Mouse (Mus musculus): Measurements from ENCODE around the gene Phf20. TPM values are rescaled to one million over a fixed set of nuclear protein-coding genes. Genes with fewer than 3 reads are reported as not detected.
"Not testable (repeated sequence)": the region's sequence is repeated elsewhere in the genome, so short reads cannot be mapped to it uniquely, and the experiment has no call there.

Gene Phf20
- polyA plus RNA-seq, 1 experiment from 2014 or later: 104 TPM

DNA sequence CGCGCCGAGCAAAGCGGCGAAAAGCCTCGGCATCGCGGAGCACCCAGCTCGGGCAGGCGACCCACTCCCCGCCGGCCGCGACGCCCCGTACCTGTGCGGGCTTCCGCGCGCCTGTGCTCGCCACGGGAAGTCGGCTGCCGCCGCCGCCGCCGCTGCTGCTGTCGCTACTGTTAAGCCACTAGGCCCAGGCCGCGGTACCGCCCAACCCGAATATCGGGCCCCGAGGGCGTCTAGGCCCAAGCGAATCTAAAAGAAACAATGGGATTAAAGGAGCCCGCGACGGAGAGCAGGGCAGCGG, 16.5 kb upstream of the Phf20 start:
- DNase-seq (ENCODE audit: low spot score): no peak
- peak overlapping the region; percentile 100 for H3K9ac ChIP-seq (ENCODE audit: low read depth, low read length)
- ATAC-seq (ENCODE audit: low FRiP score): no peak; the same call in 1 of the 2 replicates
- no peaks in the 10 kb centered on the region for H3K27me3 ChIP-seq (ENCODE audit: control insufficient read depth, insufficient read depth, low read length)
- H3K4me1 ChIP-seq (replicated peaks; ENCODE audit: control insufficient read depth, insufficient read depth, low read length): peaks cover 2% of the 10 kb centered on the region
- H3K4me2 ChIP-seq (replicated peaks; ENCODE audit: low read depth, low read length): no peak overlapping the region; the same call in 1 of the 2 replicates
- peaks cover 2% of the 10 kb centered on the region; the same call in 1 of the 2 replicates for H3K36me3 ChIP-seq (ENCODE audit: control insufficient read depth, insufficient read depth, low read length)
- H3K27ac ChIP-seq (ENCODE audit: low read depth, low read length): peak overlapping the region; percentile 97
- no peaks in the 10 kb centered on the region for H3K9me3 ChIP-seq (ENCODE audit: control insufficient read depth, low read length)
- 0% methylated on average over 41 of the region's 41 CpGs for WGBS
- H3K4me3 ChIP-seq (ENCODE audit: low read depth, low read length): peak overlapping the region; percentile 99

- ATAC-seq (ENCODE audit: low FRiP score): peak; percentile 96
- peak within 1 kb of the TSS; percentile 99 for H3K4me3 ChIP-seq (ENCODE audit: low read depth, low read length)
- peak; percentile 100 for DNase-seq (ENCODE audit: low spot score)
- no peaks in the 10 kb centered on the region for H3K9me3 ChIP-seq (ENCODE audit: control insufficient read depth, low read length)
- peaks cover 2% of the 10 kb centered on the region; the same call in 1 of the 2 replicates for H3K36me3 ChIP-seq (ENCODE audit: control insufficient read depth, insufficient read depth, low read length)
- H3K4me2 ChIP-seq (replicated peaks; ENCODE audit: low read depth, low read length): peak within 1 kb of the TSS; percentile 84
- no peaks in the 10 kb centered on the region for H3K27me3 ChIP-seq (ENCODE audit: control insufficient read depth, insufficient read depth, low read length)
- peak within 1 kb of the TSS; percentile 97 for H3K27ac ChIP-seq (ENCODE audit: low read depth, low read length)
- WGBS: under 1% methylated on average over 47 of the region's 47 CpGs
- H3K4me1 ChIP-seq (replicated peaks; ENCODE audit: control insufficient read depth, insufficient read depth, low read length): peaks cover 2% of the 10 kb centered on the region
- peak within 1 kb of the TSS; percentile 100 for H3K9ac ChIP-seq (ENCODE audit: low read depth, low read length)
These were observed 16.0 kb upstream of the Phf20 start, which contains the start of gene Rbm39 for GRCm38 (mm10) chr2:156180094-156180821. Gene Rbm39, minus strand, starts transcription at chr2:156180238.

DNA sequence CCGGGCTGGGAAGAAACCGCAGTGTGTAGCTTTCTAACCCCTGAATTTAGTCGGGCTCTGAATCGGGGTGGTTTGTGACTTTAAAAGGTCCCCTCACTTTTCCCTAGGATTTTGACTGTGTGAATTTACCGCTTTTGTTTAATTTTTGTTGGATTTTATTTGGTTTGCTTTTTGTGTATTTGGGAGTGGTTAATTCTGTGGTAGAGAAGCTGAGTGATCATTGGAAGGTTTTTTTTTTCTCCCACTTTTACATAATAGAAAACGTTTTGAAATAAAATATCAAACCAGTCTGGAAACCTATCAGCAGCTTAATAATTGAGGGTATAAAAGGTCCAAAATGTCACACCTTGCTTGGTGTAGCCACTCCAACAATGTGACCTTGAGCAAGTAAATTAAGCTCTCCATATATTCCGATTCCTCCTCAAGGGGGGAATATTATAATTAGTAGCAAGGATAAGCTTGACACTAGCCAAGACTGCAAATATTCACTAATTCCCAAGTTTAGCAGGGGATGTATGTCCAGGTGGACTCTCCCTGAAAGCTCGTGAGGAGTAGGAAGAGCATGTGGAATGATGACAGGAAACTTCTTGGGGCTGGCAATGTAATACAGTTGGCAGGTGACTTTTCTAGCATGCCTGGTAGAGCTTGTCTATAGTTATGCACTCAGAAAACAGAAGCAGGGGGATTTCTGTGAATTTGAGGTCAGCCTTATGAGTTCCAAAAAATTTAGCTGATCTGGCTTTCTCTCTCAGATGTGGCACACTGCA, 15.3 kb upstream of the Phf20 start:
- H3K9ac ChIP-seq (ENCODE audit: low read depth, low read length): peak overlapping the region; percentile 100
- WGBS: 18% methylated on average over 8 of the region's 8 CpGs
- ATAC-seq (ENCODE audit: low FRiP score) (no peak), DNase-seq (ENCODE audit: low spot score) (no peak)
- H3K4me1 ChIP-seq (replicated peaks; ENCODE audit: control insufficient read depth, insufficient read depth, low read length): peaks cover 2% of the 10 kb centered on the region
- peak overlapping the region; percentile 99 for H3K4me3 ChIP-seq (ENCODE audit: low read depth, low read length)
- peak overlapping the region; percentile 59 for H3K4me2 ChIP-seq (replicated peaks; ENCODE audit: low read depth, low read length)
- peak overlapping the region; percentile 97 for H3K27ac ChIP-seq (ENCODE audit: low read depth, low read length)
- H3K27me3 ChIP-seq (ENCODE audit: control insufficient read depth, insufficient read depth, low read length): no peaks in the 10 kb centered on the region
- H3K36me3 ChIP-seq (ENCODE audit: control insufficient read depth, insufficient read depth, low read length): peaks cover 2% of the 10 kb centered on the region; the same call in 1 of the 2 replicates
- H3K9me3 ChIP-seq (ENCODE audit: control insufficient read depth, low read length): no peaks in the 10 kb centered on the region

GRCm38 (mm10) chr2:156181592-156181991, 14.7 kb upstream of the Phf20 start:
- Histone ChIP-seq H3K9me3 (ENCODE audit: control insufficient read depth, low read length) (no peaks in the 10 kb centered on the region), H3K4me1 (replicated peaks; ENCODE audit: control insufficient read depth, insufficient read depth, low read length) (peaks cover 2% of the 10 kb centered on the region), H3K27ac (ENCODE audit: low read depth, low read length) (no peak overlapping the region), H3K27me3 (ENCODE audit: control insufficient read depth, insufficient read depth, low read length) (no peaks in the 10 kb centered on the region), H3K36me3 (ENCODE audit: control insufficient read depth, insufficient read depth, low read length) (peaks cover 2% of the 10 kb centered on the region; the same call in 1 of the 2 replicates), H3K4me2 (replicated peaks; ENCODE audit: low read depth, low read length) (no peak overlapping the region), H3K4me3 (ENCODE audit: low read depth, low read length) (no peak overlapping the region), H3K9ac (ENCODE audit: low read depth, low read length) (no peak overlapping the region)
- 73% methylated on average over 2 of the region's 2 CpGs for WGBS
- ATAC-seq (ENCODE audit: low FRiP score) (no peak), DNase-seq (ENCODE audit: low spot score) (no peak)

DNA sequence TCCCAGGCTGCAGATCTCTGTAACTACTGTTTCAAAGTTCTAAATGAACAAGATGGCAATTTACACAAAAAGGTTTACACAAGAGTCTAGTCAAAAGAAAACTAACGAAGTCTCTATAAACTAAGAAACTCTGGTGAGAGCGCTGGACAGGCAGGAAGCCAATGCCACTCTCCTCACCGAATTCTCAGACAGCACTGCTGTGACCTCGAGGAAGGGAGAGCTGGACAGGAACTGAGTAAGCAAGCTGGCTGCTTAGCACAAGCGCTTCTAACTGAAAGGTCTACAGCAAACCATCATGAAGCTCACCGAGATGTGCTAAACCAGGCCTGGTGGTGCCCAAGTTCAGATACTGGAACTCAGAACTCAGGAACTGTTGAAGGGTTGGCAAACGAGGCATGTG, 7.0 kb upstream of the Phf20 start:
- not testable (repeated sequence) for H3K4me3 ChIP-seq (ENCODE audit: low read depth, low read length); H3K4me1 ChIP-seq (replicated peaks; ENCODE audit: control insufficient read depth, insufficient read depth, low read length); H3K9ac ChIP-seq (ENCODE audit: low read depth, low read length); H3K27me3 ChIP-seq (ENCODE audit: control insufficient read depth, insufficient read depth, low read length); ATAC-seq (ENCODE audit: low FRiP score); DNase-seq (ENCODE audit: low spot score); H3K36me3 ChIP-seq (ENCODE audit: control insufficient read depth, insufficient read depth, low read length); H3K27ac ChIP-seq (ENCODE audit: low read depth, low read length); H3K4me2 ChIP-seq (replicated peaks; ENCODE audit: low read depth, low read length); H3K9me3 ChIP-seq (ENCODE audit: control insufficient read depth, low read length)
- 92% methylated on average over 7 of the region's 7 CpGs for WGBS

- H3K4me1 ChIP-seq (replicated peaks; ENCODE audit: control insufficient read depth, insufficient read depth, low read length): no peaks in the 10 kb centered on the region
These were observed 6.0 kb upstream of the Phf20 start for GRCm38 (mm10) chr2:156190004-156190896.

GRCm38 (mm10) chr2:156191540-156191939, 4.7 kb upstream of the Phf20 start:
- no peaks in the 10 kb centered on the region for H3K36me3 ChIP-seq (ENCODE audit: control insufficient read depth, insufficient read depth, low read length)
- no peak overlapping the region for H3K4me2 ChIP-seq (replicated peaks; ENCODE audit: low read depth, low read length)
- H3K9ac ChIP-seq (ENCODE audit: low read depth, low read length): no peak overlapping the region
- 93% methylated on average over 2 of the region's 2 CpGs for WGBS
- no peak for ATAC-seq (ENCODE audit: low FRiP score)
- no peak overlapping the region for H3K4me3 ChIP-seq (ENCODE audit: low read depth, low read length)
- H3K27me3 ChIP-seq (ENCODE audit: control insufficient read depth, insufficient read depth, low read length): no peaks in the 10 kb centered on the region
- no peaks in the 10 kb centered on the region for H3K9me3 ChIP-seq (ENCODE audit: control insufficient read depth, low read length)
- H3K27ac ChIP-seq (ENCODE audit: low read depth, low read length): no peak overlapping the region
- DNase-seq (ENCODE audit: low spot score): no peak
- H3K4me1 ChIP-seq (replicated peaks; ENCODE audit: control insufficient read depth, insufficient read depth, low read length): no peaks in the 10 kb centered on the region

More at GRCm38 (mm10) chr2:156190004-156190896, 6.0 kb upstream of the Phf20 start:
- DNase-seq (ENCODE audit: low spot score) (no peak), ATAC-seq (ENCODE audit: low FRiP score) (no peak)
- no peaks in the 10 kb centered on the region for H3K27me3 ChIP-seq (ENCODE audit: control insufficient read depth, insufficient read depth, low read length)
- WGBS: 87% methylated on average over 14 of the region's 14 CpGs
- no peak overlapping the region for H3K27ac ChIP-seq (ENCODE audit: low read depth, low read length)
- no peak overlapping the region for H3K9ac ChIP-seq (ENCODE audit: low read depth, low read length)
- H3K4me2 ChIP-seq (replicated peaks; ENCODE audit: low read depth, low read length): no peak overlapping the region
- H3K36me3 ChIP-seq (ENCODE audit: control insufficient read depth, insufficient read depth, low read length): no peaks in the 10 kb centered on the region
- no peak overlapping the region for H3K4me3 ChIP-seq (ENCODE audit: low read depth, low read length)
- H3K9me3 ChIP-seq (ENCODE audit: control insufficient read depth, low read length): no peaks in the 10 kb centered on the region

- no peaks in the 10 kb centered on the region for H3K4me1 ChIP-seq (replicated peaks; ENCODE audit: control insufficient read depth, insufficient read depth, low read length)
- H3K9me3 ChIP-seq (ENCODE audit: control insufficient read depth, low read length): no peaks in the 10 kb centered on the region
- 72% methylated on average over 2 of the region's 2 CpGs for WGBS
- DNase-seq (ENCODE audit: low spot score) (no peak), ATAC-seq (ENCODE audit: low FRiP score) (no peak)
- no peaks in the 10 kb centered on the region for H3K36me3 ChIP-seq (ENCODE audit: control insufficient read depth, insufficient read depth, low read length)
- H3K4me2 ChIP-seq (replicated peaks; ENCODE audit: low read depth, low read length): no peak overlapping the region
- H3K27ac ChIP-seq (ENCODE audit: low read depth, low read length): no peak overlapping the region
- no peaks in the 10 kb centered on the region for H3K27me3 ChIP-seq (ENCODE audit: control insufficient read depth, insufficient read depth, low read length)
- no peak overlapping the region for H3K9ac ChIP-seq (ENCODE audit: low read depth, low read length)
- H3K4me3 ChIP-seq (ENCODE audit: low read depth, low read length): no peak overlapping the region
These were observed 4.2 kb upstream of the Phf20 start for GRCm38 (mm10) chr2:156192068-156192467.

Measured in hindbrain, embryonic 11.5 days (tissue).